In genomic region chr7:98577461-98577860, GRCm38 (mm10) we compare ENCODE assay signal across 22 mouse cellular contexts.
DNase-seq lines count a peak whose midpoint lies in the region; ATAC-seq and TF ChIP-seq lines count a peak whose summit lies in the region.
"Had no signal": no experiment of that assay in that cellular context is flagged by ENCODE, and none has a peak within 500 bp of the region (broad histone marks: within the 10 kb centered on the region; RNA-seq: fewer than 3 reads in every experiment).

No protein-coding gene starts in this region.

- 31% methylated on average over 1 of the region's 1 CpGs for WGBS in lung, embryonic 14.5 days
- 59% methylated on average over 1 of the region's 1 CpGs for WGBS in lung, postnatal 0 days
- 62% methylated on average over 1 of the region's 1 CpGs for WGBS in lung, adult 2 months

- H3K36me3 ChIP-seq in lung, embryonic 14.5 days (ENCODE audit: insufficient read depth), result no peaks in the 10 kb centered on the region
- no peaks in the 10 kb centered on the region for H3K36me3 ChIP-seq in lung, postnatal 0 days (ENCODE audit: insufficient read depth, low read length)
- H3K36me3 ChIP-seq: embryonic facial prominence, embryonic 13.5 days; embryonic facial prominence, embryonic 15.5 days; forebrain, embryonic 10.5 days; forebrain, embryonic 12.5 days had no signal

- H3K27ac ChIP-seq in lung, embryonic 14.5 days (ENCODE audit: low read depth), result no peak overlapping the region
- H3K27ac ChIP-seq in lung, postnatal 0 days (ENCODE audit: low read length), result no peak overlapping the region
- H3K27ac ChIP-seq: embryonic facial prominence, embryonic 13.5 days; embryonic facial prominence, embryonic 15.5 days; forebrain, embryonic 10.5 days; forebrain, embryonic 12.5 days had no signal

- H3K4me3 ChIP-seq in lung, embryonic 14.5 days (ENCODE audit: low read depth, low read length), result no peak overlapping the region
- no peak overlapping the region for H3K4me3 ChIP-seq in lung, postnatal 0 days (ENCODE audit: low read depth, low read length)
- no peak overlapping the region for H3K4me3 ChIP-seq in lung, adult 2 months (replicated peaks; ENCODE audit: extremely low read depth, low read depth, low read length)
- H3K4me3 ChIP-seq: embryonic facial prominence, embryonic 13.5 days; embryonic facial prominence, embryonic 15.5 days; erythroblast, embryonic 14.5 days; forebrain, embryonic 10.5 days; forebrain, embryonic 12.5 days had no signal

- no peak for ATAC-seq in lung, embryonic 14.5 days (ENCODE audit: insufficient read depth)
- ATAC-seq in lung, postnatal 0 days, result no peak; the same call in 1 of the 2 replicates
- ATAC-seq: forebrain, embryonic 14.5 days; forebrain, embryonic 16.5 days had no signal

- H3K4me2 ChIP-seq in lung, embryonic 14.5 days, result no peak overlapping the region
- no peak overlapping the region for H3K4me2 ChIP-seq in lung, postnatal 0 days (replicated peaks; ENCODE audit: low read depth, low read length)
- H3K4me2 ChIP-seq: embryonic facial prominence, embryonic 13.5 days; embryonic facial prominence, embryonic 15.5 days; forebrain, embryonic 12.5 days had no signal

- DNase-seq in lung, embryonic 14.5 days, result peak; percentile 68
- DNase-seq in lung, postnatal 25 days (ENCODE audit: low spot score), result no peak
- peak; percentile 90 for DNase-seq in lung, postnatal 0 days (ENCODE audit: low spot score)
- no peak for DNase-seq in lung, adult 2 months
- DNase-seq in right cerebral cortex, postnatal 10 days (ENCODE audit: low spot score in 2 of 2), result no peak
- DNase-seq: adrenal gland, adult 2 months; adrenal gland, postnatal 10 days; adrenal gland, postnatal 25 days; cerebellum, adult 11 months; cerebellum, adult 18-20 months; cerebellum, adult 8-10 months; cerebellum, adult 9-11 months; cerebellum, postnatal 14 days; cerebellum, postnatal 36 days; embryo, embryonic 11 days had no signal

- H3K9ac ChIP-seq in lung, embryonic 14.5 days, result no peak overlapping the region
- H3K9ac ChIP-seq in lung, postnatal 0 days (replicated peaks; ENCODE audit: low read depth), result no peak overlapping the region
- H3K9ac ChIP-seq: embryonic facial prominence, embryonic 13.5 days; embryonic facial prominence, embryonic 15.5 days; forebrain, embryonic 12.5 days had no signal

- no peaks in the 10 kb centered on the region for H3K27me3 ChIP-seq in lung, embryonic 14.5 days (ENCODE audit: insufficient read depth, low read length)
- no peaks in the 10 kb centered on the region for H3K27me3 ChIP-seq in lung, postnatal 0 days (replicated peaks; ENCODE audit: insufficient read depth, low read length)
- H3K27me3 ChIP-seq: embryonic facial prominence, embryonic 13.5 days; embryonic facial prominence, embryonic 15.5 days; forebrain, embryonic 12.5 days had no signal

- TF ChIP-seq EP300 in lung, postnatal 0 days (IDR thresholded peaks at IDR 0.05), result peak; percentile 68

- no peak for TF ChIP-seq CTCF in lung, embryonic 14.5 days (IDR thresholded peaks at IDR 0.05; ENCODE audit: low read depth)
- TF ChIP-seq CTCF in lung, postnatal 0 days (IDR thresholded peaks at IDR 0.05), result no peak
- TF ChIP-seq CTCF in lung, adult 2 months (IDR thresholded peaks at IDR 0.05; ENCODE audit: insufficient read depth, low read length), result no peak

- TF ChIP-seq POLR2A in lung, adult 2 months (IDR thresholded peaks at IDR 0.05; ENCODE audit: borderline replicate concordance, extremely low read depth, low read depth, low read length), result no peak

- H3K9me3 ChIP-seq in lung, embryonic 14.5 days (ENCODE audit: low read depth, low read length), result no peaks in the 10 kb centered on the region
- no peaks in the 10 kb centered on the region for H3K9me3 ChIP-seq in lung, postnatal 0 days (ENCODE audit: low read length)
- H3K9me3 ChIP-seq: embryonic facial prominence, embryonic 13.5 days; embryonic facial prominence, embryonic 15.5 days; forebrain, embryonic 10.5 days; forebrain, embryonic 12.5 days had no signal

- peaks cover 14% of the 10 kb centered on the region for H3K4me1 ChIP-seq in lung, embryonic 14.5 days (ENCODE audit: insufficient read depth)
- H3K4me1 ChIP-seq in lung, postnatal 0 days (ENCODE audit: insufficient read depth, low read depth, low read length), result peaks cover 6% of the 10 kb centered on the region; the same call in 1 of the 2 replicates
- peaks cover 11% of the 10 kb centered on the region for H3K4me1 ChIP-seq in lung, adult 2 months (ENCODE audit: control insufficient read depth, insufficient read depth, low read length)
- H3K4me1 ChIP-seq: forebrain, embryonic 12.5 days had no signal

Comparison
In these comparisons a context has a peak if more than half of its experiments do, and no peak if none do; other contexts are left out.
1. DNase-seq: peak in lung, embryonic 14.5 days (single experiment) and lung, postnatal 0 days (single experiment); none in lung, postnatal 25 days (single experiment), lung, adult 2 months (single experiment) and right cerebral cortex, postnatal 10 days (0 of 2).